Mouse (Mus musculus) limb, embryonic 10.5 days (tissue): ENCODE measurements around the gene Gm34302. TPM values are rescaled to one million over a fixed set of nuclear protein-coding genes. Genes with fewer than 3 reads are reported as not detected.

ENCODE experiments used
- polyA plus RNA-seq: library from polyadenylated mRNA; unstranded; fragments of >200 nt; fragmentation: Nextera tagmentation; extraction: Ambion mirVana; gene quantifications from 2 replicates; pipeline ENCODE4 v1.2.1, GENCODE M21; 2016

Gm34302 gene
- polyA plus RNA-seq, 1 experiment from 2014 or later: not detected

Other genes with a start within 250 kb of the Gm34302 start
- 6.0 and 16.8 TPM in 2 replicates for gene Mme, start 242.3 kb downstream of the Gm34302 start, polyA plus RNA-seq